Mouse (Mus musculus) hindbrain, embryonic 11.5 days (tissue): Measurements from ENCODE around the gene Kctd3. TPM values are rescaled to one million over a fixed set of nuclear protein-coding genes. Genes with fewer than 3 reads are reported as not detected.

Source experiments
- ATAC-seq: fragments of 200-750 bp; cut with Nextera tagmentation; 2 replicates; pipeline ENCODE4 v1.8.0; 2017; ENCODE audit warnings: mild to moderate bottlenecking, moderate TSS enrichment, moderate library complexity; ENCODE audit not compliant: low FRiP score
- DNase-seq: peaks from one replicate; pipeline ENCODE4 v3.0.0-alpha.2; 2015; ENCODE audit warnings: low spot score
- H3K27ac ChIP-seq: fragments of 300-500 bp; sonication (generic); 2 replicates; pipeline ENCODE4 v1.5.1; 2014; ENCODE audit warnings: mild to moderate bottlenecking, low read depth, low read length
- H3K27me3 ChIP-seq: fragments of 300-500 bp; sonication (generic); 2 replicates; pipeline ENCODE4 v1.6.1; 2014; ENCODE audit warnings: mild to moderate bottlenecking, low read length, moderate library complexity, mixed read lengths; ENCODE audit not compliant: control insufficient read depth, insufficient read depth
- H3K36me3 ChIP-seq: fragments of 300-500 bp; sonication (generic); 2 replicates; pipeline ENCODE4 v1.6.1; 2014; ENCODE audit warnings: mild to moderate bottlenecking, low read length, moderate library complexity, mixed read lengths; ENCODE audit not compliant: control insufficient read depth, insufficient read depth
- H3K4me1 ChIP-seq: fragments of 300-500 bp; sonication (generic); replicated peaks from 2 replicates; pipeline ENCODE4 v1.6.1; 2014; ENCODE audit warnings: low read length, mixed read lengths; ENCODE audit not compliant: control insufficient read depth, insufficient read depth
- H3K4me2 ChIP-seq: fragments of 300-500 bp; sonication (generic); replicated peaks from 2 replicates; pipeline ENCODE4 v1.6.1; 2014; ENCODE audit warnings: mild to moderate bottlenecking, low read depth, low read length
- H3K4me3 ChIP-seq: fragments of 300-500 bp; sonication (generic); 2 replicates; pipeline ENCODE4 v1.5.1; 2014; ENCODE audit warnings: low read depth, low read length
- H3K9ac ChIP-seq: fragments of 300-500 bp; sonication (generic); 2 replicates; pipeline ENCODE4 v1.6.1; 2014; ENCODE audit warnings: low read depth, low read length
- H3K9me3 ChIP-seq: fragments of 300-500 bp; sonication (generic); 2 replicates; pipeline ENCODE4 v1.6.1; 2016; ENCODE audit warnings: low read length; ENCODE audit not compliant: control insufficient read depth
- WGBS: fragments of 180-500 bp; shearing (Covaris S2); extraction: QIAGEN DNeasy Blood & Tissue Kit; methylation state at CpG from one replicate; pipeline ENCODE4 v1.1.7; 2014; 5-methylcytosine and 5-hydroxymethylcytosine counted together
- polyA plus RNA-seq: library from polyadenylated mRNA; unstranded; fragments of >200 nt; fragmentation: Nextera tagmentation; extraction: Ambion mirVana; gene quantifications from 2 replicates; pipeline ENCODE4 v1.2.1, GENCODE M21; 2014

Gene Kctd3
- polyA plus RNA-seq, 1 experiment from 2014 or later = 36.7 TPM

DNA sequence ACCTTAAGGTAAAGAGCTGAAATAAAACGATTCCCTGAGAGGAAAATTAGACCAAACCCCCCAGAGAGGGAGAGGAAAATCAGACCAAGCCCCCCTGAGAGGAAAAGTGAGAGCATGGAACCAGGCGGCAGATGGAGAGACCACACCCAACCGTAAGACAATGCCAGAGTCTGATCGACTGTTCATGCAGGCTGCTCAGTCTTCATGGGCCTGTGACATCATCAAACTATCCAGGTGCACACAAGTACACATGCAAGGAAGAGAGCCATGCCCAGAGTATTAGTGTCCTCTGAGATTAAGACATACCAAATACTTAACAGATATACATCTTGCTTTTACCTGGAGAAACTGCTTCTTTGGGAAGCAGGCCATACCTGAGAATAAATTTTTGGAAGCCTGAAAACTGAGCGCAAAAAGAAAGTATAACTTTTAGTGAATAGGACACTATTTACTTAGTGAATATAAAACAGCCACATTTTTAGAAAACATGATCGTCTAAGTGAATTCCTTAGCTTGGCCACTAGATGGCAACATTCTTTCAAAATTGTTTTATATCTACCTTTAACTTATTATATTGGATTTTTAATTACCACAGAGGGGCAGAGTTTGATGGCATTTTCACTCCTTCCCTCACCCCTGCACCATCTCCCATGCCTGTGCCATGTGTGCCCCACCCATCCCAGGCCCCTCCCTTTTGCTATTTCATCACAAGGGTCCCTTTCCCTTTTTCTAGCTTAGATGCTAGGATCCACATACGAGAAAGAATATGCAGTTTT lies 15.5 kb upstream of the Kctd3 start:
- Histone ChIP-seq H3K4me1 (no peaks in the 10 kb centered on the region), H3K36me3 (no peaks in the 10 kb centered on the region), H3K4me2 (no peak overlapping the region), H3K9me3 (no peaks in the 10 kb centered on the region), H3K27me3 (no peaks in the 10 kb centered on the region), H3K27ac (no peak overlapping the region), H3K9ac (no peak overlapping the region), H3K4me3 (no peak overlapping the region)
- DNase-seq = peak; percentile 34
- ATAC-seq = no peak
- WGBS = 55% methylated on average over 7 of the region's 7 CpGs

GRCm38 (mm10) chr1:189015372-189015771 lies 7.7 kb upstream of the Kctd3 start:
- Histone ChIP-seq H3K27me3 (no peaks in the 10 kb centered on the region; the same call in 1 of the 2 replicates), H3K4me1 (no peaks in the 10 kb centered on the region; the same call in 1 of the 2 replicates), H3K27ac (no peak overlapping the region), H3K4me3 (no peak overlapping the region), H3K9me3 (no peaks in the 10 kb centered on the region), H3K36me3 (no peaks in the 10 kb centered on the region), H3K9ac (no peak overlapping the region), H3K4me2 (no peak overlapping the region)
- 48% methylated on average over 2 of the region's 2 CpGs for WGBS
- DNase-seq (no peak), ATAC-seq (no peak)

GRCm38 (mm10) chr1:189013587-189013921 lies 5.9 kb upstream of the Kctd3 start:
- H3K9me3 ChIP-seq = no peaks in the 10 kb centered on the region
- H3K27me3 ChIP-seq = no peaks in the 10 kb centered on the region; the same call in 1 of the 2 replicates
- H3K36me3 ChIP-seq = no peaks in the 10 kb centered on the region
- ATAC-seq (no peak), DNase-seq (no peak)
- H3K4me2 ChIP-seq = no peak overlapping the region
- no peak overlapping the region for H3K9ac ChIP-seq
- WGBS = 6% methylated on average over 4 of the region's 4 CpGs
- H3K4me3 ChIP-seq = no peak overlapping the region
- H3K27ac ChIP-seq = no peak overlapping the region
- no peaks in the 10 kb centered on the region; the same call in 1 of the 2 replicates for H3K4me1 ChIP-seq

DNA sequence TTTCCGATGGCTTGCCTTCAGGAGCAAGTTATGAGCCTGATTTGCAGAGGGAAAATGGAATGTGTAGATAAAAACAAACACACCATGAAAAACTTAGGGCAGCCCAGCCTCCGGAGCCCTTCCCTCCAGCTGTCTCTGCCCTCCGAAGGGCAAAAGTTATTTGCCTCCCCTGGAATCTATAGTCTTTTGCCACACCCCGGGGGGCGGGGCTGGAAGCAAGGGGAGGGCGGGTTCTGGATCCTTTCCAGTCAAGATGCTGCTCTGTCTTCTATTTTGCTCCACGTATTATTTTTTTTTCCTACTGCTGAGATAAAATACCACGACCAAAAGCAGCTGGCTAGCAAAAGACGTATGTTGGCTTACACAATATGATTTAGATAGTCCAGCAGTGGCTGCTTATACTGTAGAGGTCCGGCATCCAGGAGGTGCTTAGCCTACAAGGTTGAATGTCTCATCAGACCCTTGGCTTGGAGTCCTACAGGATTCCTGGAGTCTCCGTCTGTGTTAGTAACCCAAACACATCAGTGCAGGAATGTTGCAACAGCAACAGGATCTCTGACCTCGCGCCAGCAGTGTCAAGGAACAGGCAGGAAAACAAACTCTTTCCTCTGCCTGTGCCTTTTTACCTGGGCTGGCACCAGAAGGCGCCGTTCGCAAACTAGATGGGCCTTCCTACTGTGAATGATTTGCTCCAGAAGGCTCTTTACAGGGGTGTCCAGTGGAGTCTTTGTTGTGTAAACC lies 5.4 kb upstream of the Kctd3 start:
- H3K4me1 ChIP-seq = no peaks in the 10 kb centered on the region; the same call in 1 of the 2 replicates
- H3K9ac ChIP-seq = no peak overlapping the region
- H3K27me3 ChIP-seq = no peaks in the 10 kb centered on the region; the same call in 1 of the 2 replicates
- WGBS = 4% methylated on average over 16 of the region's 16 CpGs
- no peaks in the 10 kb centered on the region for H3K9me3 ChIP-seq
- no peaks in the 10 kb centered on the region for H3K36me3 ChIP-seq
- no peak overlapping the region for H3K4me3 ChIP-seq
- no peak overlapping the region for H3K27ac ChIP-seq
- no peak overlapping the region; the same call in 1 of the 2 replicates for H3K4me2 ChIP-seq
- DNase-seq (no peak), ATAC-seq (no peak)

DNA sequence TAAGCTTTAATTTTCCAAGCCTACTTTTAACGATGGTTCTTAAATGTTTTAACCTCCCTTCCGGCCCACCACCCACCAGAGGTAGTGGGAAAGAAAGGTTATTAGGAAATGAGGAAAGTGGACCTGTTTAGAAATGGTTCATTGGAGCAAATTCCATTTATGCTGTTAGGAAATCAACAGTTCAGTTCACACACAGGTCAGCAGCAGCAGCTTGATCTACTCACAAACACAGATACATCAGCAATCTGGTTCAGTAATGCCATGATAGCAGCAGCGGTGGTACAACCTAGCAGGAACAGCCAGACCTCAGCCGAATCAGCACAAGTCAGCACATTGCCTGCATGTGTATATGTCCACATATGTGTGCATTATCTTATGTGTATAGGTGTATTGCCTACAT lies 3.0 kb upstream of the Kctd3 start:
- Histone ChIP-seq H3K36me3 (no peaks in the 10 kb centered on the region), H3K9me3 (no peaks in the 10 kb centered on the region), H3K27me3 (no peaks in the 10 kb centered on the region; the same call in 1 of the 2 replicates), H3K4me2 (no peak overlapping the region), H3K4me1 (no peaks in the 10 kb centered on the region; the same call in 1 of the 2 replicates), H3K4me3 (no peak overlapping the region), H3K9ac (no peak overlapping the region), H3K27ac (no peak overlapping the region)
- 91% methylated on average over 4 of the region's 4 CpGs for WGBS
- DNase-seq (no peak), ATAC-seq (no peak)

GRCm38 (mm10) chr1:189007980-189008324 lies 311 bp upstream of the Kctd3 start:
- Histone ChIP-seq H3K4me1 (no peaks in the 10 kb centered on the region; the same call in 1 of the 2 replicates), H3K9ac (no peak overlapping the region), H3K4me3 (peak overlapping the region; percentile 98), H3K36me3 (no peaks in the 10 kb centered on the region), H3K9me3 (no peaks in the 10 kb centered on the region), H3K27ac (no peak overlapping the region), H3K27me3 (no peaks in the 10 kb centered on the region), H3K4me2 (no peak overlapping the region)
- WGBS = 49% methylated on average over 7 of the region's 7 CpGs
- DNase-seq = no peak
- ATAC-seq = no peak

GRCm38 (mm10) chr1:189006826-189007225 lies 815 bp downstream of the Kctd3 start:
- Histone ChIP-seq H3K4me1 (no peaks in the 10 kb centered on the region; the same call in 1 of the 2 replicates), H3K4me2 (peak overlapping the region; percentile 92), H3K9ac (peak overlapping the region; percentile 95), H3K4me3 (peak overlapping the region; percentile 98), H3K27ac (no peak overlapping the region), H3K27me3 (no peaks in the 10 kb centered on the region), H3K36me3 (no peaks in the 10 kb centered on the region), H3K9me3 (no peaks in the 10 kb centered on the region)
- peak; percentile 28 for ATAC-seq
- whole genome bisulfite sequencing = 7% methylated on average over 7 of the region's 7 CpGs
- DNase-seq = no peak

GRCm38 (mm10) chr1:189006267-189006666 lies 1.4 kb downstream of the Kctd3 start:
- Histone ChIP-seq H3K4me3 (no peak overlapping the region), H3K4me2 (peak overlapping the region; percentile 92; the same call in 1 of the 2 replicates), H3K9me3 (no peaks in the 10 kb centered on the region), H3K27me3 (no peaks in the 10 kb centered on the region), H3K27ac (no peak overlapping the region), H3K36me3 (no peaks in the 10 kb centered on the region), H3K4me1 (no peaks in the 10 kb centered on the region; the same call in 1 of the 2 replicates), H3K9ac (no peak overlapping the region)
- WGBS = 64% methylated on average over 5 of the region's 5 CpGs
- no peak for ATAC-seq
- DNase-seq = no peak
